Mouse (Mus musculus) kidney, postnatal 0 days (tissue): ENCODE results near the gene Diras2. TPM values are rescaled to one million over a fixed set of nuclear protein-coding genes. Genes with fewer than 3 reads are reported as not detected.

Source experiments
- ATAC-seq: fragments of 200-750 bp; cut with Nextera tagmentation; replicated peaks from 2 replicates; pipeline ENCODE4 v1.8.0; 2017; ENCODE audit warnings: low read depth, moderate number of reproducible peaks, moderate TSS enrichment, moderate library complexity; ENCODE audit not compliant: low FRiP score
- DNase-seq: peaks from one replicate; pipeline ENCODE4 v3.0.0-alpha.2; 2016; ENCODE audit warnings: low spot score
- H3K27ac ChIP-seq: fragments of 300-500 bp; sonication (generic); 2 replicates; pipeline ENCODE4 v1.5.1; 2014; ENCODE audit warnings: mild to moderate bottlenecking
- H3K27me3 ChIP-seq: fragments of 300-500 bp; sonication (generic); 2 replicates; pipeline ENCODE4 v1.6.1; 2014; ENCODE audit warnings: low read length, mixed read lengths; ENCODE audit not compliant: insufficient read depth
- H3K36me3 ChIP-seq: fragments of 300-500 bp; sonication (generic); 2 replicates; pipeline ENCODE4 v1.6.1; 2014; ENCODE audit warnings: low read length, mixed read lengths; ENCODE audit not compliant: insufficient read depth
- H3K4me1 ChIP-seq: fragments of 300-500 bp; sonication (generic); replicated peaks from 2 replicates; pipeline ENCODE4 v1.6.1; 2014; ENCODE audit warnings: antibody characterized with exemption, low read length, mixed read lengths; ENCODE audit not compliant: insufficient read depth
- H3K4me2 ChIP-seq: fragments of 300-500 bp; sonication (generic); 2 replicates; pipeline ENCODE4 v1.6.1; 2014; ENCODE audit warnings: mild to moderate bottlenecking, low read length, moderate library complexity, mixed read lengths
- H3K4me3 ChIP-seq: fragments of 300-500 bp; sonication (generic); replicated peaks from 2 replicates; pipeline ENCODE4 v1.5.1; 2014; ENCODE audit warnings: low read depth, low read length
- H3K9ac ChIP-seq: fragments of 300-500 bp; sonication (generic); 2 replicates; pipeline ENCODE4 v1.6.1; 2014; ENCODE audit warnings: low read depth, low read length
- H3K9me3 ChIP-seq: fragments of 300-500 bp; sonication (generic); replicated peaks from 2 replicates; pipeline ENCODE4 v1.6.1; 2016; ENCODE audit warnings: low read length, inconsistent platforms, mixed read lengths
- CTCF ChIP-seq: IDR thresholded peaks from 2 replicates; pipeline ENCODE4 v1.5.1; 2016; ENCODE audit warnings: antibody characterized with exemption, low read depth, mild to moderate bottlenecking, moderate library complexity
- WGBS: fragments of 180-500 bp; shearing (Covaris S2); extraction: QIAGEN DNeasy Blood & Tissue Kit; methylation state at CpG from one replicate; pipeline ENCODE4 v1.1.7; 2014; 5-methylcytosine and 5-hydroxymethylcytosine counted together
- polyA plus RNA-seq: library from polyadenylated mRNA; unstranded; fragments of >200 nt; fragmentation: Nextera tagmentation; extraction: Ambion mirVana; gene quantifications from 2 replicates; pipeline ENCODE4 v1.2.1, GENCODE M21; 2015

Diras2 gene
- polyA plus RNA-seq, 1 experiment from 2014 or later, result 0.04 TPM

- H3K4me2 ChIP-seq, result no peak overlapping the region
- WGBS, result 69% methylated on average over 6 of the region's 6 CpGs
- 0 out of 2 replicates have a peak, but pooled peaks cover 4% of the 10 kb centered on the region for H3K4me1 ChIP-seq
- no peak overlapping the region for H3K9ac ChIP-seq
- DNase-seq (no peak), ATAC-seq (no peak)
- no peak overlapping the region for H3K4me3 ChIP-seq
- no peak for TF ChIP-seq CTCF
- H3K9me3 ChIP-seq, result no peaks in the 10 kb centered on the region
- H3K27ac ChIP-seq, result no peak overlapping the region
- H3K27me3 ChIP-seq, result no peaks in the 10 kb centered on the region
- no peaks in the 10 kb centered on the region for H3K36me3 ChIP-seq
Measured at GRCm38 (mm10) chr13:52575483-52575882, 44.4 kb upstream of the Diras2 start.

DNA sequence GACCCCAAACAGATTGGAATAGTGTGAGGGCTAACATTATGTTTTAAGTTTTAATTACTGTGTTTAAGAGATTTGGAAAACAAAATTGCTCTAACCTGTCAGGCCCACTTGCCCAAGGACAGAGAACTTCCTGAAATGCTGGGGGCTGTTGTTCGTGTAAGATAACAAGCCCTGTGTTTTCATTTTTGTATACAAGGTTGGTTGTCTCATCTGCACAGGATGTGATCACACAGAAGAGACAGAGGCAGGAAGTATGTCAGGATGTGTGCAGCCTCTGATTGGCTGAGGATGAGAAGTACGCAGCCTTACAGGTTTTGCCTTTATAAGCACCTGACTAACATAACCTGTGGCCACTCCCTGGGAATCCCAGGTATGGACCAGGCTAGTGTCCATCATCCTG is 43.2 kb upstream of the Diras2 start:
- 73% methylated on average over 2 of the region's 2 CpGs for WGBS
- ATAC-seq, result no peak

GRCm38 (mm10) chr13:52572451-52573446 is 41.7 kb upstream of the Diras2 start:
- Histone ChIP-seq H3K36me3 (no peaks in the 10 kb centered on the region), H3K4me1 (0 out of 2 replicates have a peak, but pooled peaks cover 4% of the 10 kb centered on the region), H3K27ac (no peak overlapping the region), H3K9ac (no peak overlapping the region), H3K27me3 (no peaks in the 10 kb centered on the region), H3K4me2 (no peak overlapping the region), H3K9me3 (no peaks in the 10 kb centered on the region), H3K4me3 (no peak overlapping the region)
- 68% methylated on average over 9 of the region's 9 CpGs for WGBS
- TF ChIP-seq CTCF, result no peak
- DNase-seq, result peak; percentile 18
- no peak for ATAC-seq

More for the DNA sequence above, 43.2 kb upstream of the Diras2 start:
- H3K27me3 ChIP-seq, result no peaks in the 10 kb centered on the region
- no peak overlapping the region for H3K4me2 ChIP-seq
- H3K36me3 ChIP-seq, result no peaks in the 10 kb centered on the region
- H3K9ac ChIP-seq, result no peak overlapping the region
- no peak for TF ChIP-seq CTCF
- H3K4me1 ChIP-seq, result 0 out of 2 replicates have a peak, but pooled peaks cover 4% of the 10 kb centered on the region
- no peak overlapping the region for H3K4me3 ChIP-seq
- H3K9me3 ChIP-seq, result no peaks in the 10 kb centered on the region
- DNase-seq, result no peak
- no peak overlapping the region for H3K27ac ChIP-seq

DNA sequence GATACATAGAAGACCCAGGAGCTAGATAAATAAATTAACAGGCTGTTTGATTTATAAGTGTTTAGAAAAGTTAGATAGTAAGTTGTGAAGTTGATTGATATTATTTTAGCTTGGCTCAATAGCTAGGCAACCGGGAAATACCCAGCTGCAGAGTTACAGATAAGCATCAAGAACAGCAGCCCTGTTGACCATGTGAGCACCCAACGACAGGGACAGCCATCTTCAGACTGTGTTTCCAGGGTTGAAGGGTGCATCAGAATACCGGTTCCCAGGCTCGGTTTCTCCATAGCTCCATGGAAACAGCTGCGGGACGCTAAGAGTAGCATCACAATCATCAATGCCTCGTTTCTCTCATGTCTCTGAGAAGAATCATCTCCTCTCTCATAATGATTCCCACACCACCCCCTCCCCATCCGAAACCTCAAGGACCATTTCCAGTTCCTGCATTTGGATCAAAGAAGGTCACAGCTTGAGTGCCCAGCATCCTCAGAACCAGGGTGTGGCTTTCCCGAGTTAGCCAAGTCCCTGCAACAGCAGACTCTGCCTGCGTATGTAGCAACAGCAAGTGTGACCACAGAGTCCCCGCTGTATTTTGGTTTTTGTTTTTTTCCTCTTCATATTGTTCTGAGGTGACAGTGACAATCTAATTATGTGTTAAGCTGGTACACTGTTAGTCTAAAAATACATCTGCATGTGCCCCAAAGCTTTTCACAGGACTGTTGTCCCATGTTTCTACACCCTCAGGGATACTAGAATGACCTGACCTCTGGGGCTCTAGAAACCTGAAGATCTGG is 40.7 kb upstream of the Diras2 start:
- no peak overlapping the region for H3K4me2 ChIP-seq
- H3K27me3 ChIP-seq, result no peaks in the 10 kb centered on the region
- H3K4me1 ChIP-seq, result no peaks in the 10 kb centered on the region
- H3K27ac ChIP-seq, result no peak overlapping the region
- ATAC-seq (no peak), DNase-seq (no peak)
- H3K4me3 ChIP-seq, result no peak overlapping the region
- no peak for TF ChIP-seq CTCF
- no peak overlapping the region for H3K9ac ChIP-seq
- H3K36me3 ChIP-seq, result no peaks in the 10 kb centered on the region
- 76% methylated on average over 11 of the region's 11 CpGs for WGBS
- no peaks in the 10 kb centered on the region for H3K9me3 ChIP-seq

- no peak overlapping the region for H3K27ac ChIP-seq
- H3K36me3 ChIP-seq, result no peaks in the 10 kb centered on the region
- H3K9me3 ChIP-seq, result no peaks in the 10 kb centered on the region
- WGBS, result 94% methylated on average over 9 of the region's 9 CpGs
- DNase-seq, result no peak
- no peaks in the 10 kb centered on the region for H3K27me3 ChIP-seq
- no peak for TF ChIP-seq CTCF
- H3K9ac ChIP-seq, result no peak overlapping the region
- no peak overlapping the region for H3K4me2 ChIP-seq
- H3K4me1 ChIP-seq, result no peaks in the 10 kb centered on the region
- ATAC-seq, result no peak
- no peak overlapping the region for H3K4me3 ChIP-seq
Measured at GRCm38 (mm10) chr13:52570276-52570675, 39.2 kb upstream of the Diras2 start.

DNA sequence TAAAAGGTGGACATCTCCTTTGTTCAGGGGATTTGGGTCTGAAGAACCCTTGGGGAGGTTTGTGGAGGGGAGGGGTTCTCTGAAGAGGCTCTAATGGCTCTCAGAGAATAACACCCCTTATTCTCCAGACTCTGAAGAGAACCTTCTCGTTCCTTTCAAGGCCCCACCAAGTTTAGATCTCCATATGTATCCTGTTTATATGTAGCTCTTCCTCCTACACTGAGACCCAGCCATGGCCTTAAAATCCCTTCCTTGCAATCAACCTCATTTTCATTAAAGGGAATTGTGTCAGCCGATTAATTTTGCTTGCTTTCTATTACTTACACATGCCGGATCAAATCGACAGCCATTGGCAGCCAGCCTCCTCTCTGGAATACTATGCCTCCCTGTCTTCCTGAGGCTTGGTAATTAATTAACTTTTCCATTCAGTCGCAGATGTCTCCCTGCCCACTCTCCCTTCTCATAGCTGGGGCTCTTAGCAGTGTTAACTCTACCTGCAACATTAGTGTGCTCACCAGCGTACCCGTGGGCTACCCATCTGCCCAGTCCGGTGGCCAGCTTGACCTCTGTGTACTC is 38.2 kb upstream of the Diras2 start:
- Histone ChIP-seq H3K36me3 (no peaks in the 10 kb centered on the region), H3K27me3 (no peaks in the 10 kb centered on the region), H3K4me3 (no peak overlapping the region), H3K27ac (no peak overlapping the region), H3K4me2 (no peak overlapping the region), H3K9ac (no peak overlapping the region), H3K4me1 (no peaks in the 10 kb centered on the region), H3K9me3 (no peaks in the 10 kb centered on the region)
- 53% methylated on average over 8 of the region's 8 CpGs for WGBS
- ATAC-seq (no peak), DNase-seq (no peak)
- TF ChIP-seq CTCF, result no peak
